Mouse (Mus musculus) testis, adult 2 months (tissue): Measurements from ENCODE around the gene Cyp4v3. TPM values are rescaled to one million over a fixed set of nuclear protein-coding genes. Genes with fewer than 3 reads are reported as not detected.
A peak's percentile ranks its signal among the peaks of the same experiment; 100 is the strongest.

Experiments used
- H3K27ac ChIP-seq: fragments of 200-500 bp; 2 replicates; pipeline ENCODE4 v1.5.1; 2012; ENCODE audit warnings: low read depth, low read length; ENCODE audit not compliant: control insufficient read depth, insufficient read depth
- H3K27me3 ChIP-seq: fragments of 200-500 bp; 2 replicates; pipeline ENCODE4 v1.6.1; 2012; ENCODE audit warnings: mild to moderate bottlenecking, low read length, moderate library complexity; ENCODE audit not compliant: control insufficient read depth, insufficient read depth
- H3K36me3 ChIP-seq: fragments of 200-500 bp; 2 replicates; pipeline ENCODE4 v1.6.1; 2012; ENCODE audit warnings: mild to moderate bottlenecking, low read length; ENCODE audit not compliant: control insufficient read depth, insufficient read depth
- H3K4me1 ChIP-seq: fragments of 200-500 bp; 2 replicates; pipeline ENCODE4 v1.6.1; 2012; ENCODE audit warnings: low read length; ENCODE audit not compliant: control insufficient read depth, insufficient read depth
- H3K4me3 ChIP-seq: fragments of 200-500 bp; 2 replicates; pipeline ENCODE4 v1.5.1; 2012; ENCODE audit warnings: low read depth, mild to moderate bottlenecking, low read length, moderate library complexity, mixed read lengths; ENCODE audit not compliant: control insufficient read depth
- CTCF ChIP-seq: fragments of 200-500 bp; IDR thresholded peaks from 2 replicates; pipeline ENCODE4 v1.5.1; 2012; ENCODE audit warnings: low read depth, mild to moderate bottlenecking, inconsistent platforms, low read length, moderate library complexity; ENCODE audit not compliant: control insufficient read depth, insufficient read depth, insufficient replicate concordance
- POLR2A ChIP-seq: fragments of 200-500 bp; IDR thresholded peaks from 2 replicates; pipeline ENCODE4 v1.6.1; 2012; ENCODE audit warnings: low read depth, mild to moderate bottlenecking, inconsistent platforms, low read length, moderate library complexity; ENCODE audit not compliant: control insufficient read depth
- polyA plus RNA-seq: library from polyadenylated mRNA; depleted of rRNA; stranded (reverse); fragments of >200 nt; gene quantifications from 2 replicates; pipeline ENCODE4 v1.2.3, GENCODE M21; 2012; rRNA removed

Cyp4v3 gene
- 0.35 TPM in 2 replicates for polyA plus RNA-seq

DNA sequence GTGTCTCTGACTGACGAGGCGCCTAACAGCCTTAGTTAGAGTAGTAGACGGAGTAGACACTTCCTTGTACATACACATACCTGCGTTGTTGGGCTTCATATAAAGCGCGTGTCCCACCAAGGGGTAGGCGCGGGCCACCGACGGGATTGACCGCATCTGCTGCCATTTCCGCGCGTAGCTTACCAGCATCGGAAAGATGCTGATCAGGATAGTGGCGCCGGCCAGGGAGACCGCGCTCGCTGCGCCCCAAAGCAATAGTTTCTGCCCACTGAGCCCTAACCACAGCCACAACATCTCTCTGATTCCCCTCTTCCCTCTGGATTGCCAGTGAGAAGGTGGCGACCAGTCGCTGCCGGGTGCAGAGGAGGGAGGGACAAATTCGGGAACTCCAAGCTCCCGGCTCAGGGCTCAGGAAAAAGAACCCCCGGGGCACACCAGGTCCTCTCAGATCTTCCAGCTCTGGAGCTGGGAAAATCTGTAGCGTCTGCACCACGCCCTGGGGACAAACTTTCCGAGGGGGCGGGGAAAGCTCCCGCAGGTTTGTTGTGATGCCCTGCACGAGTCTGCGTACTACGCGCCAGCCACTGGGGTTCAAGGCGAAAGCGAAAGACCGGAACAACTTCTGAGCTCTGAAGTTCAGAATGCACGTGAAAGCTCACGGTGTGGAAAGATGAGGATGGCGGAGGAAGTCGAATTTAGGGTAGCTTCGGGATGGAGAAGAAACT, at the start of gene Cyp4v3:
Gene Cyp4v3, minus strand, starts transcription at position 532 of the 725 bp plus-strand sequence.
- no peaks in the 10 kb centered on the region for H3K36me3 ChIP-seq
- peaks cover 9% of the 10 kb centered on the region for H3K4me1 ChIP-seq
- TF ChIP-seq POLR2A = peak; percentile 26; the same call in 1 of the 2 replicates
- TF ChIP-seq CTCF = no peak
- 0 out of 2 replicates have a peak within 1 kb of the TSS, but pooled peaks have one; percentile 10 for H3K27ac ChIP-seq
- peak within 1 kb of the TSS; percentile 67 for H3K4me3 ChIP-seq
- no peaks in the 10 kb centered on the region; the same call in 1 of the 2 replicates for H3K27me3 ChIP-seq

DNA sequence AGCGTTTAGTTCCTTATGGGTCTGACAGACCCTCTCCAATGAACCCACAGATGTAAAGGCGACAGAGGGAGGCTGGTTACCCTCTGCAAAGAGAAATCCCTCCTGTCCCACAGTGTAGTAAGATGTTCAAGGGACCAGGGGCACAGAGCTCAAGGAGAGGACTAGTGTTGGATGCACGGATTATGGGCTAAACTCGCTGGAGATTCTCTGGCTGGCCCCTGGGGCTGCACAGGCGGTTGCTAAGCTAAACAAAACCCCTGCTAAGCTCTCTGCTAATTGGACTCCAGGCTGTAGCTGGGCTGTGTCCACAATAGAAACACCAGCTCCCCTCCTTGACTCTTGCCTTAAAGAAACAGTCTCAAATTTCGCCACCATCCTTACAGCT, 48.9 kb upstream of the Cyp4v3 start, which contains the start of gene Fam149a:
Gene Fam149a, minus strand, starts transcription at position 329 of the 385 bp plus-strand sequence.
- no peak for TF ChIP-seq POLR2A
- no peak for TF ChIP-seq CTCF
- Histone ChIP-seq H3K4me1 (peaks cover 9% of the 10 kb centered on the region), H3K27me3 (no peaks in the 10 kb centered on the region), H3K27ac (no peak within 1 kb of the TSS), H3K4me3 (peak within 1 kb of the TSS; percentile 9), H3K36me3 (no peaks in the 10 kb centered on the region)

DNA sequence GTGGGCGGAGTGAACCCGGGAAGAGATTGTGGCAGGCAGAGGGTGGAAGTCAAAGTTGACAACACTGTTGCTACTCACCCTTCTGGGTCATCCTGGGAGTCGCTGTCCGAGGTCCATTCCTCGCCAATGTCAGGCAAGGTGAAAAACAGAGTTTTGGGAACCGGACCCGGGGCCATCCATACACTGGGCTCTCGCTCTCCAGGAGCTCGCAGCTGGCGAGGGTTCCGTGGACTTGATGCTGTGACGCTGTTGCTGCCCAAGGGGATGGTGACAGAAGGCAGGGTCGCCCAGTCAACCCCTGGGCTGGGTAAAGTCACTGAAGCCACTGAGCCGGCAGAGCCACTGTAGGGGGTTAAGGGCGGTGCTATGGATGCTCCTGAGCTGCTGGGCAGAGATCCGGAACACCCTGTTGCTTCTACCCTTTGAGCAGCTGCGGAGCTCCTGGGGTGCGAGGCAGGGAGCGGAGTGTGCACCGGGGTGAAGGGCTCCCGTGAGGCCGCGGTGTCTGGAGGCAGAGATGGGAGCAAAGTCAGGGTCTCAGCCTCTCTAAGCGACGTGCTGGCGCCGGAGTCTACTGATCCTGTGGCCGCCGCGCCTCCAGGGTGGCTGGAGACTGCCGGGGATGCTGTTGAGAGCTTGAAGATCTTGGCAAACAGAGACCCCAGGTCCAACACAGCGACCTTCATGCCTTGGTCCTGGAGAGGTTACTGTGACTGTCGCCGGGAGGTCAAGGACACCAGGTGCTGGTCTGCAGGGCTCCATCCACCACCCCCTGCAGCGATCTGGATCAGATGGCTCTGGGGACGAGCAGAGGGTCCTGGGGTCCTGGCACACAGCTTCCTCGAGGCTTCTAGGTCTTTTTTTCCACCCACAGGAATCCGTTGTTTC, 48.3 kb upstream of the Cyp4v3 start:
- TF ChIP-seq POLR2A = no peak
- TF ChIP-seq CTCF = no peak
- no peak overlapping the region for H3K27ac ChIP-seq
- no peaks in the 10 kb centered on the region for H3K27me3 ChIP-seq
- peak overlapping the region; percentile 9 for H3K4me3 ChIP-seq
- peaks cover 9% of the 10 kb centered on the region for H3K4me1 ChIP-seq
- H3K36me3 ChIP-seq = no peaks in the 10 kb centered on the region

DNA sequence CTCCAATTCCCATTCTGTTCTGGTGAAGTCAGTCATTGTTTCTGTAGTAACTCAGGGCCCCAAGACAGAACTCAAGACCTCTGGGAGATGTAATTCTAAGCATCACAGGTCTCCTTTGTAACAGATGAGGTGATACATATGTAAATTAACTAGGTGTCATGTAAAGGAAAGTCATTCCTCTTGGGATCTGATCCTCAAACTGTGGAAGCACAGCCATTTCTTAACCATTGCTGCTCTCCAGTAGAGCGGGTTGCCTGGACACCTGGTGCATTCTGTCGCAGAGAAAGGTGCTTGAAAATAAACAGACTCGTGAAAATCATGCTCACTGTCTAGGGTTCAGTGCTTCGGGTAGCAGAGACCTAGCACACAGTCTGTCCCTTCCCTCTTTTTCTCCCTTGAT, 47.6 kb upstream of the Cyp4v3 start:
- peaks cover 9% of the 10 kb centered on the region for H3K4me1 ChIP-seq
- H3K27ac ChIP-seq = no peak overlapping the region
- H3K36me3 ChIP-seq = no peaks in the 10 kb centered on the region
- no peaks in the 10 kb centered on the region for H3K27me3 ChIP-seq
- no peak for TF ChIP-seq CTCF
- no peak for TF ChIP-seq POLR2A
- no peak overlapping the region for H3K4me3 ChIP-seq

DNA sequence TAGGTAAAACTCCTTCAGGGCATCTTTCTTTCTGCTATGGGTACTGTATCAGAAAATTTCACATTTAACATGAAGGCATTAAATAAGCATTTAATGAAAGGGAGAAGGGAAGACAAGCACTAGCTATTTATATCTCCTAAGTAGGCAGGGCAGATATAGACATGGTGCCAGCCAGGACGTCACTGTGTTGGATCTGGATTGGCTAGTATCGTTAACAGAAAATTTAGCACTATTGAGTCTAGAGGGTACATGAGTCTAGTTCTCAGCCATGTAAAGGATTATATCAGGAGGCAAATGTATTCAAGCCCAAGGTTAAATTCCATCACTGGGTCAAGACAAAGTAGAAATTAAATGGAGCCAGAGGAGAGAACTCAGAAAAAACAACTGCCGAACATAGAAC, 41.1 kb upstream of the Cyp4v3 start:
- no peak overlapping the region for H3K4me3 ChIP-seq
- no peak for TF ChIP-seq CTCF
- no peak for TF ChIP-seq POLR2A
- H3K4me1 ChIP-seq = no peaks in the 10 kb centered on the region
- H3K27ac ChIP-seq = no peak overlapping the region
- no peaks in the 10 kb centered on the region for H3K27me3 ChIP-seq
- H3K36me3 ChIP-seq = no peaks in the 10 kb centered on the region

DNA sequence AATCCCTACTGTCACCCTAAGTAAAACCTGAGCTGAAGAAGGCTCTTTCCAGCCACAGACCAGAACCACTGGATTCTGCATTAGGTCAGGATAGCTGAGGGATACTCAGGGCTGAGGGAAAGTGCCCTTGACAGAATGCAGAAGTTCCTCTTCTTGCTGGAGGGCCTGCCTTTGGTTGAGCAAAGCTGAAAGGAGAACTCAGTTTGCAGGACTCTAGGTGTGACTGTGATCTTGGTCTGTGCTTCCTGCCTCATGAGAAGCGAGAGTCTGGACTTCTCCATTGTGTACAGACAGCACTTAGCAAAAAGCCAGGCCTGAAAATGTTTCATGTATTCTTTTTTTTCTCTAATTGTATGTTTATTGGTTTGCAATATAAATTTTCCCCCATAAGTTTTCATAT, 34.1 kb upstream of the Cyp4v3 start:
- H3K27ac ChIP-seq = no peak overlapping the region

DNA sequence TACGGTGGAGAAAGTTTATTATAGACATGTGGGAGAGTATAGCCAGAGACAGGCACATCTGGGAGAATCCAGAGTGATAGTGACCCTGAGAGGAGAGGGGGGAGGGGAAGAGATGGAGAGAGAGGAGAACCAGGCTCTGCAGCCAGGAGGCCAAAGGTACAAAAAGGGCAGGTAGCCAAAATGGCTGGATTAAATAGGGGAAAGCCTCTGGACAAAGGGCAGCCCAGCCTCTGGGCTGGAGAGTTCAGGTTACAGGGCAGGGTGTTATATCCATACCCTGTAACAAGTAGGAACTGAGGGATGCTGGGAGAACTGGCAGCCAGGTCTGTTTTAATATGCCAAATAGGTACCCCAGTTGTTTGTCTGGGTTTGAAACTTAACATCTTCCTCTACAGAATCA, 30.2 kb upstream of the Cyp4v3 start:
- Histone ChIP-seq H3K27ac (no peak overlapping the region), H3K4me1 (peaks cover 13% of the 10 kb centered on the region), H3K27me3 (peaks cover 3% of the 10 kb centered on the region; the same call in 1 of the 2 replicates), H3K36me3 (no peaks in the 10 kb centered on the region), H3K4me3 (no peak overlapping the region)
- TF ChIP-seq POLR2A (no peak), CTCF (no peak)

More for the DNA sequence above, 34.1 kb upstream of the Cyp4v3 start:
- Histone ChIP-seq H3K36me3 (no peaks in the 10 kb centered on the region), H3K4me3 (no peak overlapping the region), H3K27me3 (no peaks in the 10 kb centered on the region; the same call in 1 of the 2 replicates), H3K4me1 (peaks cover 3% of the 10 kb centered on the region)
- no peak for TF ChIP-seq POLR2A
- no peak for TF ChIP-seq CTCF
